Mouse (Mus musculus) spleen, postnatal 4 days (tissue): ENCODE results near the gene Pnkd.
A peak's percentile ranks its signal among the peaks of the same experiment; 100 is the strongest.

Experiments used
- DNase-seq, 2 experiments: peaks; one replicate each; pipeline ENCODE4 v3.0.0; 2022; ENCODE audit warnings: low spot score in 2 of 2

The Pnkd gene

DNA sequence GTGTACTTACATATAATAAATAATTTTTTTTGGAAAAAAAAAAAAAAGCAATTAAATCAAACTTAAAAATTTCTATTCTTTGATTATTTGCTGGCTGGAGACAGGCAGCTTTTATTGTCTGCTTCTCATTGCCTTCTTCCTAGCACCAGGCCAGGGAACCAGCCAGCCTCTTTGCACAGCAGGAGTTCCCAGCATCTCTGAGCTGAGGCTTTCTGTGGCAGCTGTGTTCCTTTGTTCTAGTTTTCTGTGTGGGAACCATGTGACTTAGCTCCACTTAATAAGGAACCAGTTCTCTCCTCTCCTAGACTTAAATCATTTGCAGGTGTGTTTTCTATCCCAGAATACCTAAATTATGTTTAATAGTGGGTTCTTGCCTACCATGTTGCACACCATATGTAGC is 72.8 kb downstream of the Pnkd start:
- DNase-seq = no peak

DNA sequence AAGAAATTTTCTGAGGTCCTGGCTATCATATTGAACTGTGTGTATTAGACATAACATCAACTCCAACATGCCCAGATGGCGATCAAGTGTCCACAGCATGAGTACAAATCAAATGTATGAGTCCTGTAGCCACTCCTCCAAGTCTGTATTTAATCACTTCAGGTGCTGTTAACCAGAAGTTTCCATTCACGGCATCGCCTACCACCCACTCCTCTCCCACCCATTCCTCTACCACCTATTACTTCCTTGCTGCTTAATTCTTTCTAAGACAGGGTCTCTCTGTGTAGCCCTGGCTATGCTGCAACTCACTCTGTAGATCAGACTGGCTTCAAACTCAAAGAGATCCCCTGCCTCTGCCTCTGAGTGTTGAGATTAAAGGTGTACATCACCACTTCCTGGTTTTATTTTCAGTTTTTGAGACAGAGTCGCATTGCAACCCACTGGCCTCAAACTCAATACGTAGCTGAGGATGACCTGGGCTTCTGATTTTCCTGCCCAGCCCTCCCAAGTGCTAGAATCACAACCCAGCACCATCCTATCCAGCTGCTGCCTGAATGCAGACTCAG is 75.3 kb downstream of the Pnkd start:
- no peak for DNase-seq

DNA sequence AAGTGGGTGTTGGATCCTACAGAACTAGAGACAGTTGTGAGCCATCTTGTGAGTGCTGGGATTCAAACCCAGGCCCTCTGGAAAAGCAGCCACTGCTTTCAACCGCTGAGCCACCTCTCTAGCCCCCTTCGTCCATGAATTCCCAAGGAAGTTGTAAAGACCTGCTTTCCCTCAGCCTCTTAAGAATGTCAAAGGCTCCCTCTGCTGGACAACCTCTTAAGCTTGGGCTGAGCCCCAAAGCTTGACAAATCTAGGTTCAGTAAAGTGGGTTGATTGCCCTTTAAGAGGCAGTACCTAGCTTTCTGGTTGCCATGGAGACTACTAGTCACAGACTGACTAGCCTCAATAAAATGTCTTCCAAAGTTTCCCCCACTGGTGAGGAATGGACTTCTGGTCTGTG is 77.1 kb downstream of the Pnkd start, which contains the start of gene Catip:
Gene Catip, plus strand, starts transcription at position 297 of the 400 bp plus-strand sequence.
- DNase-seq = peak in 1 of 2 experiments; percentile 40

GRCm38 (mm10) chr1:74362325-74363229 is 77.8 kb downstream of the Pnkd start:
- no peak for DNase-seq

- no peak for DNase-seq
These were observed 78.7 kb downstream of the Pnkd start for GRCm38 (mm10) chr1:74363437-74363836.

- DNase-seq = no peak
These were observed 79.5 kb downstream of the Pnkd start for GRCm38 (mm10) chr1:74364270-74364669.

DNA sequence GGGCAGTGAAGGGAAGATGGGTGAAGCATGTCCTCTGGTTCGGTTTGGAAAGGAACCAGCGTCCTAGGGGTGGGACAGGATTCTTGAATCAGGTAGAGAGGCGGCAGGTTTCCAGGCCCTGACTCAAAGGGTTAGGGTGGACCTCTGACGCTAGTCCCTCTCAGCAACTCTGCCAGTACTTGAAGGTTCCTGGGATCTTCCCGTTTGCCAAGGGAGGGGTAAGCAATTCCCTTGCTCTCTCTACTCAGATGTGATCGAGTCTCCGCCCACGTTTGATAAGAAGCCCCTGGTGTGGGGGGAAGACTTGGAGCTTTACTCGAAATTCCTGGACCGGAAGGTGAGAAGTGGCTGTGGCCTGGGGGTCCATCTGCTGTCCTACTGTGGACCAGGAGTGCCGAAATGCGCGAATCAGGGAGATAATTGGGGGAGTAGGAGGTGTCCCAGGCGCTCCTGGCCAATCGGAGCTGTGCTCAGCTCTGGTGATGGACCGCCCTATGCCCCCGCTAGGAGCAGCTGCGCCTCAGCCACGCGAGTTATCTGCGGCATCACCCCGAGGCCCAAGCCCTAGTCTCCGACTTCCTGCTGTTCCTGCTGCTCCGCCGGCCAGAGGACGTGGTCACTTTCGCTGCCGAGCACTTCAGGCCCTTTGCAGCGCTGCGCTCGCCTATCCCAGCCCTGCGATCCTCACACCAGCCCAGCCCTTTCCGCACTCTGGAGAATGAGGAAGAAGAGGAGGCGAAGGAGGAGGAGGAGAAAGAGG is 83.3 kb downstream of the Pnkd start:
- DNase-seq = peak in 1 of 2 experiments; percentile 32

GRCm38 (mm10) chr1:74370040-74370439 is 85.3 kb downstream of the Pnkd start:
- no peak for DNase-seq

DNA sequence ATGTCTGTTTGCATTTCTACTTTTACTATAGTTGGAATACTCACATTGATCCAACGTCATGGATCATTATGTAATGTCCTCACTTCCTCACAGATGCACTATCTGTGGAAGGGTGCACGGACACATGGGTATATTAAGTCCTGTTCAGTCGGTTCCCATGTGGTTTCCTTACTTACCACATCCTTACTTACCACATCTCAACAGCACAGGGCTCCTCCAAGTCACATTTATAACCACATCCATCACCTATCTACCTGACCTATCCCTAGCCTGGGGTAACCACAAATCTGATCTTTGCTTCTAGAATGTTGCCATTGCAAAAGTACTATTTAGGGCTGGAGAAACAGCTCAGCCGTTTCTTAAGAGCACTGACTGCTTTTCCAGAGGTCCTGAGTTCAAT is 88.6 kb downstream of the Pnkd start:
- DNase-seq = no peak

GRCm38 (mm10) chr1:74374980-74375379 is 90.2 kb downstream of the Pnkd start, which contains the start of gene Slc11a1:
Slc11a1 (plus strand) TSS chr1:74375195.
- peak in 1 of 2 experiments; percentile 36 for DNase-seq

DNA sequence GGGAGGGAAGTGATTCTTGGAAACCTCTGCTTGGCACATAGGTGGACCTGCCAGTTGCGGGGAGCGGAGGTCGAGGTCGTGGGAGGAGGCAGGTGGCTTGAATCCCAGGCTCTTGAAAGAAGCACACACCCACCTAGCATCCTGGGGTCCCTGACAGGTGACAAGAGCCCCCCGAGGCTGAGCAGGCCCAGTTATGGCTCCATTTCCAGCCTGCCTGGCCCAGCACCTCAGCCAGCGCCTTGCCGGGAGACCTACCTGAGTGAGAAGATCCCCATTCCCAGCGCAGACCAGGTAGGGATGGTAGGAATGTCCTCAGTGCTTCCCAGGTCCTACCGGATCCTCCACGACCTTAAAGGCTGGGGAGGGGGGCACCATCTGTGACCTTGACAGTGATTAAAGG is 90.8 kb downstream of the Pnkd start:
- DNase-seq = no peak

DNA sequence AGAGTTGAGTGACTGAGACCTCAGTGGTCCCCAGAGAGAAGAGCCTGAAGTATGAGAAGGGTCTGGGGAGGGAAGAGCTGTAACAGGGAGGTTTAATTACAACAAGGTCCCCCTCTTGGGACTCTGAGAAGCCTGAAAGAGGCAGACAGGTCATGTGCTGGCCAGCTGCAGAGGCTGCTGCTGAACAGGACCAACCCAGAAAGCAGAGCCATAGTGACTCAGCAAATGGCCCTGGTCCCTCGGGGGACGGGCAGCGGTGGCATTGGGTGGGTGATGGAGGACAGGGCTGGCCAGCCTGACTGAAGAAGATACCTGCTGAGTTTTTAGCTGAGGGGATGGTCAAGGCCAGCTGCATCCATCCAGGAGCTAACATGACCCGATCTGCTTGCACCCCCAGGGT is 91.7 kb downstream of the Pnkd start:
- DNase-seq = no peak

DNA sequence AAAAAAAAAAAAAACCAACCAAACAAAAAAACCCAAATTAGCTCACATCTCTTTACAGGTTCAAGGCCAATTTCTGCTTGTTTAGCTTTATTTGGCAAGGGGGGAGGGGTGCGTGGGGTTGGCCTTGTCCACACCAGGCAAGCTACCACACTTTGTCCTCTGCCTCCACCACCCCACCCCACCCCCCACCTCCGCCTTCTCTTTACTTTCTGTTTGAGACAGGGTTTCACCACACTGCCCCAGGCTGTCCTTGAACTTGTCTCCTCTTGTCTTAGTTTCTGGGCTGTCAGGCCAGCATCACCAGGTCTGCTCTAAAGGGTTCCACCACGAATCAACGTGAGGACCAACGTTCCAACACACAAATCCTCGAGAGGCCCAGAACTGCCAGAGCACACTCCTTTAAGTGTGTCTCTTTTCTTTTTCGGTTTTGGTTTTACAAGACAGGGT is 94.4 kb downstream of the Pnkd start:
- DNase-seq = no peak

- no peak for DNase-seq
These were observed 95.8 kb downstream of the Pnkd start for GRCm38 (mm10) chr1:74380484-74380883.

DNA sequence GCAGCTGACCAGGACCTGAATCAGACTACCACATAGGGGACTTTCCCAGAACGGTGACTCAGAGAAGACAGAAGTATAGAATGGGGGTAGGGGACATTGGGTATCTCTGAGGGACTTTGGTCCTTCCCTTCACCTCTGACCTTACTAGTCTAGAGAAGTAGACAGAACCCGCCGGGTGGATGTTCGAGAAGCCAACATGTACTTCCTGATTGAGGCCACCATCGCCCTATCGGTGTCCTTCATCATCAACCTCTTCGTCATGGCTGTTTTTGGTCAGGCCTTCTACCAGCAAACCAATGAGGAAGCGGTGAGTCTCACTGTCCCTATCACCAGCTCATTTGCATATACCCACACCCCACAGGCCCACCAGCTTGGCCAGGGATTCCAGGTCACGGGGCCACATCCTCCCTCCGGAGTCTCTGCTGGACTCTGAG is 96.9 kb downstream of the Pnkd start:
- DNase-seq = no peak

GRCm38 (mm10) chr1:74383385-74383784 is 98.7 kb downstream of the Pnkd start:
- DNase-seq = no peak

GRCm38 (mm10) chr1:74384525-74384924 is 99.8 kb downstream of the Pnkd start:
- no peak for DNase-seq

GRCm38 (mm10) chr1:74385064-74385463 is 100.3 kb downstream of the Pnkd start:
- DNase-seq = no peak

GRCm38 (mm10) chr1:74385531-74385930 is 100.8 kb downstream of the Pnkd start:
- no peak for DNase-seq

DNA sequence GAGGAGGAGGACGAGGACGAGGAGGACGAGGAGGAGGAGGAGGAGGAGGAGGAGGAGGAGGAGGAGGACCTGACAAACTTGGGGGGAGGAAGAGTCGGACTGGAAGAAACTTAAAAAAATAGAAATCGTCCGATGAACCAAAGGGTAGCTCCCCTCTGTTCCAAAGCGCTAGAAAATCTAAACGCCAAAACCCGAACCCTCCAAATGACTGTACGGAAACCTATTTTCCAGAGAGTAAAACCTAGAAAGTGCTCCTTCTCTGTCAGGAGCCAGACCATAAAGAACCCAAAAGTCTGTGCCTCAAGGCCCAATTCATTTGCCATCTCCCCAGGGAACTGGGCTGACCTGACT is 101.6 kb downstream of the Pnkd start:
- DNase-seq = no peak

- DNase-seq = peak; percentile 91 to 95
These were observed 102.1 kb downstream of the Pnkd start for GRCm38 (mm10) chr1:74386714-74387385.
